15 mouse cellular contexts compared by ENCODE assay signal in the genomic region with DNA sequence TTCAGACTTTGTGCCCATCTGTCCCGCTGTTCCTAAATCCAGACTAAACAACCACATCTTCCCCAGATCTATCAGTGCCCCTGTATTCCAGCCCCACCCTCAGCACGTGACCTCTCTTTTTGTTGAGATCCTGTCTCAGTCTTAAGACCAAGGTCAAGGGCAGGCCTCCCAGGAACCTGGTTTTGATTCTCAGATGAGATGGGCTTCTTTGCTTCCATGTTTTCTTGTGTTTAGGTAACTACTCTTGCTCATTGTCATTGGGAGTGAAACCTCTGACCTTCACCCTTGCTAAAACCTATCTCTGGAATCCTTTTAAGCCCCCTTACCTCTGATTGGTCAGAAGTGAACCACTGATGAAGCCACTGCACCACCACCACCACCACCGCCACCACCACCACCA.
"Had no signal": no experiment of that assay in that cellular context is flagged by ENCODE, and none has a peak within 500 bp of the region (broad histone marks: within the 10 kb centered on the region; RNA-seq: fewer than 3 reads in every experiment).

No protein-coding gene starts in this region.

- H3K4me1 ChIP-seq: stomach, embryonic 15.5 days had no signal

- H3K36me3 ChIP-seq: neural tube, embryonic 13.5 days; neural tube, embryonic 15.5 days; stomach, embryonic 15.5 days had no signal

- DNase-seq: retina, postnatal 1 day; right cerebral cortex, adult 18-20 months; right cerebral cortex, postnatal 14 days; right cerebral cortex, postnatal 25 days; right cerebral cortex, postnatal 4 days; spleen, adult 18-20 months; thymus, adult 18-20 months; thymus, postnatal 14 days; thymus, postnatal 25 days; thymus, postnatal 36 days; thymus, postnatal 4 days had no signal

- H3K27me3 ChIP-seq: neural tube, embryonic 13.5 days; neural tube, embryonic 15.5 days; stomach, embryonic 15.5 days had no signal

- H3K27ac ChIP-seq: neural tube, embryonic 13.5 days; neural tube, embryonic 15.5 days; stomach, embryonic 15.5 days; stomach, postnatal 0 days had no signal

- H3K4me3 ChIP-seq: neural tube, embryonic 13.5 days; neural tube, embryonic 15.5 days; stomach, embryonic 15.5 days had no signal

- H3K9ac ChIP-seq: neural tube, embryonic 13.5 days; neural tube, embryonic 15.5 days; stomach, embryonic 15.5 days had no signal

- H3K9me3 ChIP-seq: stomach, embryonic 15.5 days had no signal

- H3K4me2 ChIP-seq: neural tube, embryonic 13.5 days; neural tube, embryonic 15.5 days; stomach, embryonic 15.5 days had no signal
